Mouse (Mus musculus) myocyte (in vitro differentiated cells): ENCODE data around the gene Gm3880.

Experiments
- CEBPB ChIP-seq: IDR thresholded peaks from 2 replicates; pipeline ENCODE4 v1.6.1; 2011; ENCODE audit warnings: mild to moderate bottlenecking, moderate library complexity; ENCODE audit not compliant: poor library complexity, insufficient read depth, severe bottlenecking
- E2F4 ChIP-seq: IDR thresholded peaks from one replicate; pipeline ENCODE4 v1.6.1; 2011; ENCODE audit warnings: mild to moderate bottlenecking, control low read depth, moderate library complexity; ENCODE audit not compliant: insufficient read depth
- SRF ChIP-seq: IDR thresholded peaks from one replicate; pipeline ENCODE4 v1.6.1; 2011; ENCODE audit warnings: low read depth; ENCODE audit not compliant: control insufficient read depth, insufficient read length
- TCF3 ChIP-seq: IDR thresholded peaks from one replicate; pipeline ENCODE4 v1.6.1; 2011; ENCODE audit warnings: low read depth, control low read depth; ENCODE audit not compliant: insufficient read length

DNA sequence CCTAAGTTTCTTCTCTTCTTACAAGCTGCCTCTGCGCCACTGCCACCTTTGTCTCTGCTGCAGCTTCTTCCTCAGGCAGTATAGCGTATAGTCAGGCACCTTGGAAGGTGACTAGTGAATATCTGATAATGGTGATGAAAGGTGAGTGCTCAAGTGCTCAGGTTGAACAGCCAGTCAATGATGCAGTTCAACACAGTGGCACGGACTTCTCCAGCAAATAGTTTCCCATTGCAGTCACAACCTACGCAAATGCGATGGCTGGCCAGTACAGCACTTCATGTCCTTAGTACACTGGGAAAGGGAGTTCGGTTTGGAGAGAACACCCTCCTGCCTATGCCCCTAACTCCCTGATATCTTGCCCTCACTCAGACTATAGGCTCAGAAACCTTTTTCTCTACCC lies 41.6 kb downstream of the Gm3880 start:
- TF ChIP-seq TCF3 (no peak), E2F4 (no peak), CEBPB (no peak), SRF (no peak)
